Mouse (Mus musculus) retina, adult 2 months (tissue): ENCODE results near the gene Ankmy1.
A peak's percentile ranks its signal among the peaks of the same experiment; 100 is the strongest.

Experiments used
- DNase-seq: peaks from one replicate; pipeline ENCODE4 v3.0.0-alpha.2; 2012; ENCODE audit warnings: low read depth, low spot score

The Ankmy1 gene

GRCm38 (mm10) chr1:92911721-92912138 lies 9.0 kb upstream of the Ankmy1 start:
- DNase-seq: no peak

- no peak for DNase-seq
Measured at GRCm38 (mm10) chr1:92910925-92911720, 8.4 kb upstream of the Ankmy1 start.

GRCm38 (mm10) chr1:92910239-92910885 lies 7.7 kb upstream of the Ankmy1 start, which contains the start of gene Rnpepl1:
Gene Rnpepl1, plus strand, starts transcription at chr1:92910783.
- peak; percentile 60 for DNase-seq

GRCm38 (mm10) chr1:92909068-92909467 lies 6.4 kb upstream of the Ankmy1 start:
- DNase-seq: no peak

- DNase-seq: no peak
Measured at GRCm38 (mm10) chr1:92908664-92909063, 6.0 kb upstream of the Ankmy1 start.

GRCm38 (mm10) chr1:92907632-92908360 lies 5.1 kb upstream of the Ankmy1 start:
- DNase-seq: no peak

- peak; percentile 77 for DNase-seq
Measured at GRCm38 (mm10) chr1:92906779-92907631, 4.3 kb upstream of the Ankmy1 start, which contains the start of gene Dusp28. Gene Dusp28, plus strand, starts transcription at chr1:92906981.

GRCm38 (mm10) chr1:92905703-92906310 lies 3.1 kb upstream of the Ankmy1 start:
- no peak for DNase-seq

- DNase-seq: no peak
Measured at GRCm38 (mm10) chr1:92903627-92904026, 921 bp upstream of the Ankmy1 start.

- peak; percentile 56 for DNase-seq
Measured at GRCm38 (mm10) chr1:92895089-92895488, 7.6 kb downstream of the Ankmy1 start.

GRCm38 (mm10) chr1:92893896-92894295 lies 8.8 kb downstream of the Ankmy1 start:
- no peak for DNase-seq

GRCm38 (mm10) chr1:92892791-92893190 lies 9.9 kb downstream of the Ankmy1 start:
- no peak for DNase-seq

- no peak for DNase-seq
Measured at GRCm38 (mm10) chr1:92888901-92889655, 13.6 kb downstream of the Ankmy1 start.

- DNase-seq: no peak
Measured at GRCm38 (mm10) chr1:92881982-92882381, 20.7 kb downstream of the Ankmy1 start.

- DNase-seq: no peak
Measured at GRCm38 (mm10) chr1:92880101-92880500, 22.6 kb downstream of the Ankmy1 start.

- DNase-seq: no peak
Measured at GRCm38 (mm10) chr1:92879266-92879665, 23.4 kb downstream of the Ankmy1 start.

GRCm38 (mm10) chr1:92878066-92878741 lies 24.5 kb downstream of the Ankmy1 start:
- DNase-seq: no peak

GRCm38 (mm10) chr1:92877431-92877978 lies 25.2 kb downstream of the Ankmy1 start:
- no peak for DNase-seq
